Mouse (Mus musculus) lung, postnatal 4 days (tissue): ENCODE data around the gene Syf2.

Experiments used
- DNase-seq, 2 experiments: peaks; one replicate each; pipeline ENCODE4 v3.0.0; 2021

Syf2 gene

DNA sequence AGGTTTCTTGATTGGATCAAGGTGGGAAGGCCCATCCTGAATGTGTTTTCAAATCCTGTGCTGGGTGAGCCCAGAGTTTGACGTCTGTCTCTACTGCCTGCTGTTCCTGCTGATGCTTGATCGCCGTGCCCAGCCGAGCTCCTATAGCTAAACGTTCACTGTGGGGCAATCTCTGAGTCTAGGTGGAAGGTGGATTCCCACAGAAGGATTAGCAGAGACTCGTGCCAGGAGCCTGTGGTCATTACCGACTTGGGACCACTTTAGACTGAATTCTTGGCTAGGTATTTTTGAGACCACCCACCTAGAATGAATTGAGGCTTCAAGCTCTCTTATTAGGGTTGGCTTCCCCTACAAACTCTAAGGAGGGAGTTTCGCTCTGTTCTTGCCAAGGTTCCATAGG is 48.2 kb downstream of the Syf2 start:
- no peak for DNase-seq

DNA sequence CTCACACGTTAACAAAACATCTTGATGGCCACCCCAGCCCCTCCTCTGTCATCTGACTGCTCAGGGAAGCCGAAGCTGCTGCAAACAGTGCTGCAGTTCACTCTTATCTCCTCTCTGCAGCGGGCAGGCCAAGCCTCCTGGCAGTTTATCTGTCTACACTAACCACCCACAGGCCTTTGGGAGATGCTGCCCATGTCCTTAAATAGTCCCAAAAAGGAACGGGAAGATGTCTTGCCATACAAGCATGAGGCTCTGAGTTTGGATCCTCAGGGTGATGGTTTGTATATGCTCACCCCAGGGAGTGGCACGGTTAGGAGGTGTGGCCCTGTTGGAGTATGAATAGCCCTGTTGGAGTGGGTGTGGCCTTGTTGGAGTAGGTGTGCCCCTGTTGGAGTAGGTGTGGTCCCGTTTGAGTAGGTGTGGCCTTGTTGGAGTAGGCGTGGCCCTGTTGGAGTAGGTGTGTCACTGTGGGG is 51.3 kb downstream of the Syf2 start:
- no peak for DNase-seq

DNA sequence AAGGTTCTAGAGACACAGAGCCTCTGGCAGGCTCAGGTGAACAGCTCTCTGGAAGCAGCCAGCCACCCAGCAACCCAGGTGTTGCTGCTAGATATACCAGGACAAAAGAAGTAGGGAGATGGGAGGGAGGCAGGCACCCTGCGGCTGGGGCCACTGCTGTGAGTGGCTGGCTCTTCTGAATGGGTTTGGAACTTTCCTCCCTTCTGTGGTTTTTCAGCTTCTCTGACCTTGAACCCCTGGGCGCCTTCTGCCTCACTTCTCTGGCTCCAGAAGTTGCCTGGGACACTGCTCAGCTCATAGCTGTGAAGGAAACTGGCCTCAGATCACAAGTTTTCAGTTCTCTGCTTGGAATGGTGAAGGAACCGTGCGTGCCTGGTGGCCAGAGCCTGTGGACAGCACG is 52.4 kb downstream of the Syf2 start:
- peak; percentile 46 to 68 for DNase-seq

DNA sequence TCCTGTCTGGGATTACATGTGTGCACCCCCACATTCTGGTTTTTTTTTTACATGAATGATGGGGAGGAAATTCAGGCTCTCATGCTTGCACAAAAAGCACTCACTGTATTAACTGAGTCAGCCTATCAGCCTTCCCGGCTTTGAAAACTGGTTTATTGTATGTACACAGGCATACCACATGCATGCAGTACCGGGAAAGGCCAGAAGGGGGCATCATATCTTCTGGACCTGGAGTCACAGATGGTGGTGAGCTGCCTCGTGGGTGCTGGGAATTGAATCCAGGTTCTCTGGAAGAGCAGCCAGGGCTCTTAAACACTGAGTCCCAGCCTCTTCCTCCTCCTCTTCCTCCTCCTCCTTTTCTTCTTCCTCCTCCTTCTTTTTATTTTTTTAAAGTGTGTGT is 53.9 kb downstream of the Syf2 start:
- DNase-seq = peak in 1 of 2 experiments; percentile 14

DNA sequence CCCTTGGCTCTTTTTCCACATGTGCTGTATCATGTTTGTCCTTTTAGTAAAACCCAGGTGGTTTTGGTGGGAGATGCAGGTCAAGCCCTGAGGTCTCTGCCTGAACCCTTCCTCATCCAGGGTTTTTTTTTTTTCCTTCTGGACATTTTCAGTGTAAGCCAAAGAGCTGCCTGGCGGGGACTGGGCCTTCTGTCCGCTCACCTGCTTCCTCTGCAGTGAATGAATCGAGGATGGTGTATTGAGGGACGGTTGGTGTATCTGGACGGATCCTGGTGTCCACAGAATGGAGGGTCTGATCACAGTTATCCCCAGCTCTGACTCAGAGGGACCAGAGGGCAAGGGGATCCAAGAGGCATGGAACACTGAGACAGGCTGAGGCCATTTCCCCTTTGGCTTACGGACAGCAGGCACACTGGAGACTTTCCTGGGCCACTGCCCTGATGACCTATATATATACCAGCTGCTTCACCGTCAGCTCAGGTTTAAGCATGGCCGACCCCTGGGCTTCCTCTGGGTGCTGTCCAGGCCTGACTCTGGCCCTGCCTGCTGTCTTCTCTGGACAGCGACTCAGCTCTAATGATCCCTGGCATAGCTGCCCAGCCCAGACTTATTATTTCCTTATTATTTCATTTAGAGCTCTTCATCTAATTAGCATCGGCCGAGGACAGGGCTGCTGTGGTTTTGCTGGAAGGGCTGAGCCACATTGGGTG is 55.1 kb downstream of the Syf2 start:
- DNase-seq = no peak

DNA sequence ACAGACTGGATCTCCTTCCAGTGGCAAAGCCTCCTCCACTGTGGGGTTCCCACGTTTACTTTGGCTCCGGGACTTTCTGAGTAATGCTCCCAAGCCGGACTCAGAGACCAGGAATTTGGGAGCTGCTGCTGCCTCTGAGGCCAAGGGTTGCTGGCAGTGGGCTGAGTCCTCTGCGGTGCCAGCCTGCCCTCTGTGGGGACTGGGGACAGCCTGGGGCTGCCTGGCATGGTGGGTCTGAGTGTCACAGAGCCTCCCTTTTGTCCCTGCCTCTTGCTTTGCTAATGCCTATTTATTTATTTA is 55.6 kb downstream of the Syf2 start:
- DNase-seq = no peak

DNA sequence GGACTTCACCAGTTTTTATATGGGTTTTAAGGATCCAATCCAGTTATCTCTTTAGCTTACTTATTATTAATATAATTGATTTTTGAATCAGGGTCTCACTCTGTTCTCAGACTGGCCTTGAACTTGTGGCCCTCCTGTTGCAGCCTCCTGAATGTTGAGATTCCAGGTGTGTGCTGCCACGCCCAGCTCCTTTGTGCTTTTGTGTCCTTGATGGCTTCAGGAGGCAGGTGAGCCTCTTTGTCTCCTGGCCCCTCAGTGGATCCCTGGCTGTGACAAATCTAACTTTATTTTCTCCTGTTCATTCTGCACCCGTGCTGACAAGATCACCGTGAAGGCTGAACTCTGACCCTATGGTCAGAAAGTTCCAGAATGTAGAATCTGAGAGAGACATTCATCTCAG is 56.3 kb downstream of the Syf2 start:
- no peak for DNase-seq
